Mouse (Mus musculus) cerebellum, postnatal 25 days (tissue): ENCODE measurements around the gene Inhba.

Experiments
- DNase-seq, 2 experiments: peaks; one replicate each; pipeline ENCODE4 v3.0.0; 2021; ENCODE audit warnings: mixed read lengths in 2 of 2

The Inhba gene

DNA sequence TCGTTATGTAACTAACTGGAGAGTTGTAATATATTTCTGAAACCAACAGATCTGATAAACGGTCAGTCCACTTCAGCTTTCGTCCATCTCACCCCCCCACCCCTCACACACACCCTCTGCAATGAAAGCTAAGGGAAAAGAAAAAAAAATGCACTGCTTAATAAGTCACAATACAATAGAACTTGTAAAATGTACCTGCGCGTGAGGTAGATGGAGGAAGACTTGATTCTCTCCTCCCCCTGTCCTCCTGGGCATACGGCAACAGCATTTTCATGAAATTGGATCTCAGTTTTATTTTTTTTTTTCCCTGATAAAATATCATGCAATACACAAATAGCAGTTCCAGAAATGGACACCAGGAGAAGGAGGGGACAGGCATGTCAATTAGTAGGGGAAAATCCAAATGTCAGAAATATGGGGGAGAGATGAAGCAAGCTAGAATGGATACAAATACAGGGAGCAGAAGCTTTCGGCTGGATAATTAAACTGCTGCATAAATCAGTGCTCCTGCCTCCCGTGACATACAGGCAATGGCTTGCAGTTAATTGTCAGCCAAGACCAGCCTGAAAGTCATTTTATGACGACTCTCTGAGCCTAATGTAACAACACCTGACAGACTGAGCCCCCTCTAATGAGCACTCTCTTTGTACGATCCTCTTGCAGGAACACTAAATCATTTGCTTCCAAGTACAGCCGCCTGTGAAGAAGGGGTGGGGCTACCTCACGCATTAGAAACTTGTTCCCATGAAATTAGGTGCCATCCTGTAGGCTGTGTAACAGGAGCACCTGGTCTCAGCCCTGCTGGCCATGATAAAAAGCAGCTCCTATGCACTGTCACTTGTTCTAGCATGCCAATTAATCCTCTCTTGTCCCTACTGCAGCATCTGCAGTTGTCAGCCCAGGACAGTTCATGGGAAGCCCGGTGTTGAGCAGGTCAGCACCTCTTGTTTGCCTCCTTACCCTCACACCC, 11.7 kb downstream of the Inhba start:
- peak in 1 of 2 experiments; percentile 13 for DNase-seq

- DNase-seq: no peak
Observed at GRCm38 (mm10) chr13:16030557-16031057, 19.0 kb downstream of the Inhba start.

DNA sequence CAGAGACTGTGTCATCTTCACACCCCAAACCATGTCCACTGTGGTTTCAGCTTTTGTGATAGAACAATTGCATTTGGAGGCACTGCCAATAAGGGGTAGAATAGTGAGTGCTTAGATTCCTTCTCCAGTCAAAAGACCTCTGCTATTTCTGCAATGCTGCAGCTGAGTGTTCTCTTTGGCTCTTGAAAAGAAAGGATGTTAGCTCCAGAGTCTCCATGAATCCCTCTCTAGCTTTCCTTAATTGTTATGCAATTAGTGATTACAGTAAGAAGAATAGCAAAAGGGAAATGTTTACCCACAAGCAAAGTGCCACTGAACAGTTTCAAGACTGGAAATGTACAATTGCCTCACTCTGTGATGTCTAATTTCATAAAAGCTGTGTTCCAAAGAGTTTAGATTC, 20.8 kb downstream of the Inhba start:
- DNase-seq: no peak

DNA sequence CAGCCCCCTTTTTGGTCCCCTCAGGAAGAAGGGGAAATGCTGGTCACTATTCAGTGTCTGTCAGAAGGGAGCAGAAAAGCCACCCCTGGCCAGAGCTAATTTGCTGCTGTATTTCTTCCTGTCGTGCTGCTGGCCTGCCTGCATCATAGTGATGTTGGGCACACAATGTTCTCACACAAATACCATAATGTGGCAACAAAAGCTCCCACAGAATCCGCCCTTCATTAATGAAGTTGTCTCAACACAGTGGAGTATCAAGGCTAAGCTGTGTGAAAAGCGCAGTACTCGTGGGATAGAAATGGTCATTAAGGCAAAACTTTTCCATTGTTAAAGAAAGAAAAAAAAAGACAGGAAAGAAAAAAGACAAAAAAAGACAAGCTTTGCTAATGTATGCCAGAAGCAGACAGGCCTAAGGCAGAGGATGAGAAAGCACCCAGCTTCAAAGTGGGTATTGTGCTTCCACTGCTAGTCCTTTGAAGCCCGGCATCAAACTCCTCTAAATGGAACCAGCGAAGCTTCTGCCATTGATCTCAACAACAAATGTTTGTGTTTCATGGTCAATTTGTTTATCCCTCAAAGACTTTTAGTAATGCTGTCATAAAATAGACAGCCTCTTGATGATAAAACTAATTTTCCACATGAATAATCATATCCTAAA, 21.4 kb downstream of the Inhba start:
- no peak for DNase-seq

- no peak for DNase-seq
Observed at GRCm38 (mm10) chr13:16069079-16069478, 57.4 kb downstream of the Inhba start.

DNA sequence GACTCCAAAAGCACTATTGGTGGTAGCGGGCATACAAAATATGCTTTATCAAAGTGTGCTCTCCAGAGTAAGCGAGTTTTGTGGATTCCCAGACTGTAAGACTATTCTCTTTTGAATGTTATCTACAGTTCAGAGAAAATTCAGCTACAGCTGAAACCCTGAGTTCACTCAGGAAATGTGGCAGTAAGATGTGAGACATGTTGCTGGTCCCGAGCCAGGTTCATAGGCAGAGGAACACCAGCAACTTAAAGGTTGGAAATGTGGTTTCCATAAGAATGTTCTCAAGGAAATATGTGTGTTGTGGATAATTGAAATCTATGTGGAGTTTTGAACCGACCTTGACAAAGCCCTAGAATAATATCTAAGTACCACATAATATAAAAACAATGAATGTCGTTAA, 65.6 kb downstream of the Inhba start:
- DNase-seq: peak; percentile 14 to 45

GRCm38 (mm10) chr13:16078216-16078731, 66.6 kb downstream of the Inhba start:
- DNase-seq: no peak

- DNase-seq: no peak
Observed at GRCm38 (mm10) chr13:16080205-16080604, 68.6 kb downstream of the Inhba start.
